Mouse (Mus musculus) forebrain, embryonic 10.5 days (tissue): ENCODE data around the gene Casp2. TPM values are rescaled to one million over a fixed set of nuclear protein-coding genes. Genes with fewer than 3 reads are reported as not detected.

Source experiments
- DNase-seq: peaks from one replicate; pipeline ENCODE4 v3.0.0-alpha.2; 2017; ENCODE audit warnings: low spot score; ENCODE audit errors: extremely low spot score
- H3K27ac ChIP-seq: fragments of 300-500 bp; sonication (generic); 2 replicates; pipeline ENCODE4 v1.5.1; 2016; ENCODE audit warnings: mild to moderate bottlenecking
- H3K27me3 ChIP-seq: fragments of 300-500 bp; sonication (generic); 2 replicates; pipeline ENCODE4 v1.6.1; 2016; ENCODE audit warnings: mild to moderate bottlenecking; ENCODE audit not compliant: poor library complexity, severe bottlenecking
- H3K36me3 ChIP-seq: fragments of 300-500 bp; sonication (generic); replicated peaks from 2 replicates; pipeline ENCODE4 v1.6.1; 2016; ENCODE audit warnings: mild to moderate bottlenecking, moderate library complexity
- H3K4me1 ChIP-seq: fragments of 300-500 bp; sonication (generic); 2 replicates; pipeline ENCODE4 v1.6.1; 2016
- H3K4me3 ChIP-seq: fragments of 300-500 bp; sonication (generic); 2 replicates; pipeline ENCODE4 v1.5.1; 2016; ENCODE audit warnings: mild to moderate bottlenecking, moderate library complexity
- H3K9me3 ChIP-seq: fragments of 300-500 bp; sonication (generic); 2 replicates; pipeline ENCODE4 v1.6.1; 2016; ENCODE audit warnings: mild to moderate bottlenecking, moderate library complexity
- WGBS: fragments of 180-500 bp; shearing (Covaris S2); methylation state at CpG from one replicate; pipeline ENCODE4 v1.1.7; 2016; 5-methylcytosine and 5-hydroxymethylcytosine counted together
- polyA plus RNA-seq: library from polyadenylated mRNA; unstranded; fragments of >200 nt; fragmentation: Nextera tagmentation; extraction: Ambion mirVana; gene quantifications from 2 replicates; pipeline ENCODE4 v1.2.1, GENCODE M21; 2016

Gene Casp2
- polyA plus RNA-seq, 1 experiment from 2014 or later = 80.3 TPM

DNA sequence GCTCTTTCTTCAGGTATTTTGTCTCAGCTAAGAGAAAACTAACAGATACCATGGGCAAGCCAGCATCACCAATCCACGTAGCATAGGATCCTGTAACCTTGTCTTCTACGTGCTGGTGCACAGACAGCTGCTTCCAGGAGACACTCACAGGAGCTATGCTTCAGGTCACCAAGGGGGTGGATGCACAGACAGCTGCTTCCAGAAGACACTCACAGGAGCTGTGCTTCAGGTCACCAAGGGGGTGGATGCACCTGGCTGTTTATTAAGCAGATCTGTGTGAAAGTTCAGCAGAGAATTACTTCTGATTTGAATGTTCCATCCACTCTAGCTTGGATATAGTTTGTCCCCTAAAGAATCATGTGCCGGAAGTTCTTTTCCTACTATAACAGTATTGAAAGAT lies 66.2 kb downstream of the Casp2 start:
- Histone ChIP-seq H3K4me1 (no peaks in the 10 kb centered on the region), H3K9me3 (no peaks in the 10 kb centered on the region), H3K36me3 (no peaks in the 10 kb centered on the region), H3K4me3 (no peak overlapping the region), H3K27me3 (no peaks in the 10 kb centered on the region), H3K27ac (no peak overlapping the region)
- 88% methylated on average over 3 of the region's 3 CpGs for WGBS
- no peak for DNase-seq

Other genes with a start within 250 kb of the Casp2 start
- gene Sva, start 226.6 kb upstream of the Casp2 start, polyA plus RNA-seq = not detected in 2 replicates
- gene Tas2r139, start 124.0 kb upstream of the Casp2 start, polyA plus RNA-seq = not detected in 2 replicates
- not detected in 2 replicates for gene Tas2r144, start 49.7 kb upstream of the Casp2 start, polyA plus RNA-seq
- 18.3 and 18.5 TPM in 2 replicates for gene Gstk1, start 19.1 kb upstream of the Casp2 start, polyA plus RNA-seq
- gene Tmem139, start 3.0 kb upstream of the Casp2 start, polyA plus RNA-seq = 0.36 and 0.41 TPM in 2 replicates
- gene Clcn1, start 21.7 kb downstream of the Casp2 start, polyA plus RNA-seq = 1.2 and 1.5 TPM in 2 replicates
- 1.5 and 1.6 TPM in 2 replicates for gene Fam131b, start 59.7 kb downstream of the Casp2 start, polyA plus RNA-seq
- gene Zyx, start 84.6 kb downstream of the Casp2 start, polyA plus RNA-seq = 79.3 and 80.8 TPM in 2 replicates
- gene Epha1, start 108.3 kb downstream of the Casp2 start, polyA plus RNA-seq = 1.8 and 2.0 TPM in 2 replicates
- not detected in 2 replicates for gene Tas2r143, start 135.3 kb downstream of the Casp2 start, polyA plus RNA-seq
- not detected in 2 replicates for gene Tas2r135, start 140.4 kb downstream of the Casp2 start, polyA plus RNA-seq
- gene Tas2r126, start 169.6 kb downstream of the Casp2 start, polyA plus RNA-seq = not detected in 2 replicates
- gene Olfr458, start 200.2 kb downstream of the Casp2 start, polyA plus RNA-seq = not detected in 2 replicates
- not detected in 2 replicates for gene Olfr457, start 211.3 kb downstream of the Casp2 start, polyA plus RNA-seq
- not detected in 2 replicates for gene Olfr456, start 222.2 kb downstream of the Casp2 start, polyA plus RNA-seq